ENCODE assay signal across 8 mouse cellular contexts in genomic region chr12:73110431-73111111, GRCm38 (mm10). TPM values are rescaled to one million over a fixed set of nuclear protein-coding genes. Genes with fewer than 3 reads are reported as not detected.
DNase-seq lines count a peak whose midpoint lies in the region; ATAC-seq and TF ChIP-seq lines count a peak whose summit lies in the region.

No protein-coding gene starts in this region.

- peak overlapping the region; percentile 79 for H3K4me3 ChIP-seq in kidney, postnatal 0 days (replicated peaks; ENCODE audit: low read depth, low read length)
- H3K4me3 ChIP-seq in midbrain, embryonic 14.5 days (replicated peaks; ENCODE audit: low read depth, low read length), result peak overlapping the region; percentile 65

- H3K4me1 ChIP-seq in kidney, postnatal 0 days (replicated peaks; ENCODE audit: insufficient read depth, low read length), result no peaks in the 10 kb centered on the region; the same call in 1 of the 2 replicates
- H3K4me1 ChIP-seq in midbrain, embryonic 14.5 days (ENCODE audit: control insufficient read depth, insufficient read depth, low read length), result peaks cover 13% of the 10 kb centered on the region

- no peak for TF ChIP-seq CTCF in kidney, postnatal 0 days (IDR thresholded peaks at IDR 0.05; ENCODE audit: low read depth)

- peak overlapping the region; percentile 98 for H3K4me2 ChIP-seq in kidney, postnatal 0 days (ENCODE audit: low read length)
- peak overlapping the region; percentile 100 for H3K4me2 ChIP-seq in midbrain, embryonic 14.5 days (ENCODE audit: low read length)

- H3K36me3 ChIP-seq in kidney, postnatal 0 days (ENCODE audit: insufficient read depth, low read length), result no peaks in the 10 kb centered on the region
- no peaks in the 10 kb centered on the region for H3K36me3 ChIP-seq in midbrain, embryonic 14.5 days (ENCODE audit: control insufficient read depth, insufficient read depth, low read length)

- 3% methylated on average over 21 of the region's 23 CpGs for WGBS in kidney, postnatal 0 days
- WGBS in midbrain, embryonic 14.5 days, result 5% methylated on average over 23 of the region's 23 CpGs

- peak; percentile 36 to 50 for DNase-seq in lung, adult 18-20 months
- DNase-seq in lung, postnatal 14 days, result no peak
- DNase-seq in adrenal gland, postnatal 25 days, result peak; percentile 51
- peak; percentile 21 for DNase-seq in gastrocnemius, postnatal 10 days
- peak; percentile 69 for DNase-seq in kidney, postnatal 0 days (ENCODE audit: low spot score)
- peak; percentile 14 for DNase-seq in midbrain, embryonic 14.5 days
- no peak for DNase-seq in right cerebral cortex, postnatal 14 days
- DNase-seq in cerebellum, adult 9-10 months, result no peak

- ATAC-seq in kidney, postnatal 0 days (replicated peaks; ENCODE audit: low FRiP score, low read depth), result peak; percentile 82
- no peak for ATAC-seq in midbrain, embryonic 14.5 days (ENCODE audit: low FRiP score, low TSS enrichment)

- no peaks in the 10 kb centered on the region for H3K9me3 ChIP-seq in kidney, postnatal 0 days (replicated peaks; ENCODE audit: low read length)
- H3K9me3 ChIP-seq in midbrain, embryonic 14.5 days (ENCODE audit: control insufficient read depth, low read length), result no peaks in the 10 kb centered on the region

- H3K27ac ChIP-seq in kidney, postnatal 0 days, result peak overlapping the region; percentile 90
- no peak overlapping the region for H3K27ac ChIP-seq in midbrain, embryonic 14.5 days (replicated peaks; ENCODE audit: low read depth, low read length)

- no peaks in the 10 kb centered on the region for H3K27me3 ChIP-seq in kidney, postnatal 0 days (ENCODE audit: insufficient read depth, low read length)
- peaks cover 5% of the 10 kb centered on the region; the same call in 1 of the 2 replicates for H3K27me3 ChIP-seq in midbrain, embryonic 14.5 days (ENCODE audit: control insufficient read depth, insufficient read depth, low read length)

- H3K9ac ChIP-seq in kidney, postnatal 0 days (ENCODE audit: low read depth, low read length), result peak overlapping the region; percentile 19
- no peak overlapping the region for H3K9ac ChIP-seq in midbrain, embryonic 14.5 days (replicated peaks; ENCODE audit: low read length)

RNA-seq across cellular contexts. Expression of gene Six4, which starts 2.7 kb away (rescaled TPM):
- 1.2 and 1.3 TPM in 2 replicates for total RNA-seq in adrenal gland, postnatal 25 days (2021)
- total RNA-seq in gastrocnemius, postnatal 10 days (2021), result 10 to 100 TPM in 1 of 2 experiments, 1 to 10 TPM in 1; 8.6 to 11.3 TPM
- 2.2 and 2.7 TPM in 2 replicates for polyA plus RNA-seq in kidney, postnatal 0 days (2015; fragmentation: Nextera tagmentation; extraction: Ambion mirVana)
- 0.35 and 0.41 TPM in 2 replicates for polyA plus RNA-seq in midbrain, embryonic 14.5 days (2014; fragmentation: Nextera tagmentation; extraction: Ambion mirVana)

RNA-seq across cellular contexts. Expression of gene Mnat1, which starts 12.9 kb away (rescaled TPM):
- total RNA-seq in adrenal gland, postnatal 25 days (2021), result 15.6 and 28.4 TPM in 2 replicates
- 10 to 100 TPM; 24.0 to 29.2 TPM for total RNA-seq in gastrocnemius, postnatal 10 days (2021)
- polyA plus RNA-seq in kidney, postnatal 0 days (2015; fragmentation: Nextera tagmentation; extraction: Ambion mirVana), result 38.0 and 38.1 TPM in 2 replicates
- 20.3 and 21.8 TPM in 2 replicates for polyA plus RNA-seq in midbrain, embryonic 14.5 days (2014; fragmentation: Nextera tagmentation; extraction: Ambion mirVana)

RNA-seq across cellular contexts. Expression of gene Six1, which starts 56.9 kb away (rescaled TPM):
- 1.6 and 4.2 TPM in 2 replicates for total RNA-seq in adrenal gland, postnatal 25 days (2021)
- total RNA-seq in gastrocnemius, postnatal 10 days (2021), result 10 to 100 TPM; 38.1 to 44.1 TPM
- polyA plus RNA-seq in kidney, postnatal 0 days (2015; fragmentation: Nextera tagmentation; extraction: Ambion mirVana), result 0.26 and 0.46 TPM in 2 replicates
- polyA plus RNA-seq in midbrain, embryonic 14.5 days (2014; fragmentation: Nextera tagmentation; extraction: Ambion mirVana), result 0.41 TPM in 1 of 2 replicates, not detected in the other

Comparison
In these comparisons a context has a peak if more than half of its experiments do, and no peak if none do; other contexts are left out.
1. DNase-seq: peak in lung, adult 18-20 months (2 of 2), adrenal gland, postnatal 25 days (single experiment), gastrocnemius, postnatal 10 days (single experiment), kidney, postnatal 0 days (single experiment) and midbrain, embryonic 14.5 days (single experiment); none in lung, postnatal 14 days (single experiment), right cerebral cortex, postnatal 14 days (single experiment) and cerebellum, adult 9-10 months (single experiment).